Mouse (Mus musculus) liver, embryonic 15.5 days (tissue): ENCODE results near the gene Apbb2. TPM values are rescaled to one million over a fixed set of nuclear protein-coding genes. Genes with fewer than 3 reads are reported as not detected.

Experiments used
- ATAC-seq: fragments of 200-750 bp; cut with Nextera tagmentation; 2 replicates; pipeline ENCODE4 v1.8.0; 2017; ENCODE audit warnings: moderate number of reproducible peaks, mild to moderate bottlenecking, moderate library complexity; ENCODE audit not compliant: insufficient read depth
- H3K27ac ChIP-seq: fragments of 300-500 bp; sonication (generic); replicated peaks from 2 replicates; pipeline ENCODE4 v1.5.1; 2015; ENCODE audit warnings: mild to moderate bottlenecking, inconsistent platforms
- H3K27me3 ChIP-seq: fragments of 300-500 bp; sonication (generic); 2 replicates; pipeline ENCODE4 v1.6.1; 2015; ENCODE audit warnings: mild to moderate bottlenecking, inconsistent platforms
- H3K36me3 ChIP-seq: fragments of 300-500 bp; sonication (generic); replicated peaks from 2 replicates; pipeline ENCODE4 v1.6.1; 2015; ENCODE audit warnings: moderate library complexity, mild to moderate bottlenecking, inconsistent platforms
- H3K4me1 ChIP-seq: fragments of 300-500 bp; sonication (generic); replicated peaks from 2 replicates; pipeline ENCODE4 v1.6.1; 2015; ENCODE audit warnings: inconsistent platforms
- H3K4me2 ChIP-seq: fragments of 300-500 bp; sonication (generic); 2 replicates; pipeline ENCODE4 v1.6.1; 2015; ENCODE audit warnings: moderate library complexity, mild to moderate bottlenecking, inconsistent platforms
- H3K4me3 ChIP-seq: fragments of 300-500 bp; sonication (generic); replicated peaks from 2 replicates; pipeline ENCODE4 v1.5.1; 2015; ENCODE audit warnings: mild to moderate bottlenecking, inconsistent platforms
- H3K9ac ChIP-seq: fragments of 300-500 bp; sonication (generic); 2 replicates; pipeline ENCODE4 v1.6.1; 2015; ENCODE audit warnings: moderate library complexity, mild to moderate bottlenecking, inconsistent platforms
- H3K9me3 ChIP-seq: fragments of 300-500 bp; sonication (generic); replicated peaks from 2 replicates; pipeline ENCODE4 v1.6.1; 2016; ENCODE audit warnings: inconsistent platforms
- WGBS: fragments of 180-500 bp; shearing (Covaris S2); methylation state at CpG from one replicate; pipeline ENCODE4 v1.1.7; 2015; ENCODE audit warnings: mixed read lengths; ENCODE audit not compliant: insufficient replicate concordance; 5-methylcytosine and 5-hydroxymethylcytosine counted together
- polyA plus RNA-seq: library from polyadenylated mRNA; unstranded; fragments of >200 nt; fragmentation: Nextera tagmentation; extraction: Ambion mirVana; gene quantifications from 2 replicates; pipeline ENCODE4 v1.2.1, GENCODE M21; 2015

The Apbb2 gene
- polyA plus RNA-seq, 1 experiment from 2014 or later = 4.8 TPM

GRCm38 (mm10) chr5:66533711-66534425 lies 84.7 kb downstream of the Apbb2 start:
- no peaks in the 10 kb centered on the region for H3K9me3 ChIP-seq
- 82% methylated on average over 14 of the region's 14 CpGs for WGBS
- no peaks in the 10 kb centered on the region for H3K27me3 ChIP-seq
- no peak overlapping the region for H3K9ac ChIP-seq
- no peak overlapping the region for H3K4me3 ChIP-seq
- H3K36me3 ChIP-seq = no peaks in the 10 kb centered on the region
- H3K27ac ChIP-seq = no peak overlapping the region
- H3K4me2 ChIP-seq = no peak overlapping the region
- peaks cover 12% of the 10 kb centered on the region for H3K4me1 ChIP-seq
- no peak for ATAC-seq

GRCm38 (mm10) chr5:66532827-66533226 lies 85.8 kb downstream of the Apbb2 start:
- 67% methylated on average over 6 of the region's 6 CpGs for whole genome bisulfite sequencing
- ATAC-seq = no peak

GRCm38 (mm10) chr5:66530361-66530760 lies 88.2 kb downstream of the Apbb2 start:
- H3K27me3 ChIP-seq = peaks cover 6% of the 10 kb centered on the region; the same call in 1 of the 2 replicates
- no peak overlapping the region for H3K4me2 ChIP-seq
- H3K4me3 ChIP-seq = no peak overlapping the region
- ATAC-seq = no peak
- no peak overlapping the region for H3K27ac ChIP-seq
- no peaks in the 10 kb centered on the region for H3K36me3 ChIP-seq
- WGBS = 71% methylated on average over 4 of the region's 4 CpGs
- no peak overlapping the region for H3K9ac ChIP-seq
- H3K9me3 ChIP-seq = no peaks in the 10 kb centered on the region
- H3K4me1 ChIP-seq = peaks cover 9% of the 10 kb centered on the region

More at GRCm38 (mm10) chr5:66532827-66533226, 85.8 kb downstream of the Apbb2 start:
- Histone ChIP-seq H3K4me1 (peaks cover 12% of the 10 kb centered on the region), H3K4me2 (no peak overlapping the region), H3K36me3 (no peaks in the 10 kb centered on the region), H3K4me3 (no peak overlapping the region), H3K27me3 (no peaks in the 10 kb centered on the region), H3K9me3 (no peaks in the 10 kb centered on the region), H3K27ac (no peak overlapping the region), H3K9ac (no peak overlapping the region)

GRCm38 (mm10) chr5:66529631-66530030 lies 89.0 kb downstream of the Apbb2 start:
- no peaks in the 10 kb centered on the region for H3K36me3 ChIP-seq
- H3K4me2 ChIP-seq = no peak overlapping the region
- H3K9ac ChIP-seq = no peak overlapping the region
- peaks cover 2% of the 10 kb centered on the region; the same call in 1 of the 2 replicates for H3K4me1 ChIP-seq
- no peak for ATAC-seq
- no peaks in the 10 kb centered on the region for H3K9me3 ChIP-seq
- H3K4me3 ChIP-seq = no peak overlapping the region
- peaks cover 6% of the 10 kb centered on the region; the same call in 1 of the 2 replicates for H3K27me3 ChIP-seq
- 53% methylated on average over 7 of the region's 7 CpGs for WGBS
- H3K27ac ChIP-seq = no peak overlapping the region

DNA sequence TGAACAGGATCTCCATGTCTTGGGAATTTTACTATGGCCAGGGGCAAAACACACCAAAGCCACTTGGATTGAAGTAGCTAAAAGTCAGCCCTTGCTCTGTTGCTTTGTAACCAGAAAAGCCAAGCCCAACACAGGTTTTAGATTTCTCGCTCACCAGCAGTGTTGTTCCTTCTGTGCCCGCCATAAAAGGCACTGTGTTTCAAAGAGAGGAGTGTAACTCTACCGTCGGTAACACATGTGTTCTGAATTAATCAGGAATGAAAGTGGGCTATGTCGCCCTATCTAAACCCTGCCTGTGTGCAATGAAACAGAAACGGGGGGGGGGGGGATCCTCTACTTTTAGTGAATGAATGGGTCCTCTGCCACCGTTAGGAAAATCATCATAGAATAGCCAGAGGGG lies 90.0 kb downstream of the Apbb2 start:
- no peaks in the 10 kb centered on the region for H3K36me3 ChIP-seq
- H3K4me3 ChIP-seq = no peak overlapping the region
- ATAC-seq = no peak
- no peak overlapping the region for H3K4me2 ChIP-seq
- no peaks in the 10 kb centered on the region for H3K4me1 ChIP-seq
- no peak overlapping the region for H3K9ac ChIP-seq
- peaks cover 6% of the 10 kb centered on the region for H3K27me3 ChIP-seq
- H3K27ac ChIP-seq = no peak overlapping the region
- WGBS = 48% methylated on average over 7 of the region's 7 CpGs
- H3K9me3 ChIP-seq = no peaks in the 10 kb centered on the region

DNA sequence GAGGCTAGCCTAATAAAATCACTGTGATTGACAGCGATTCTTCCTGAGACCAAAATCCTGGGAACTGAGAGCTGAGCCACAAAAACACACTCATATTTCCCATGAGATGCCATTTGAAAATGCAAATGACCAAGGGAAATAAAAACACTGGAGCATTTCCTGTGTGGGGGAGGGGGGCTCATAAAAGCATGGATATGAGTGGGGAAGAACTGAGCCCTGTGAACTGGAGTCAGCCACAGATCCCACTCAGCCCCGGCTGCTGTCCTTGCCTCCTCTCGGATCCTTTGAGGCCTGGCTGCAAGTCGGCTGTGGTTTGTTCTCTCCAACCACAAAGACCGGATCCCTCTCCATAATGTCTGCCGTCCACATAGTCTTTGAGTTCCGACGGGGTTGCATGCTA lies 91.5 kb downstream of the Apbb2 start:
- no peak overlapping the region for H3K9ac ChIP-seq
- no peaks in the 10 kb centered on the region for H3K9me3 ChIP-seq
- 18% methylated on average over 8 of the region's 8 CpGs for WGBS
- peaks cover 6% of the 10 kb centered on the region for H3K27me3 ChIP-seq
- H3K27ac ChIP-seq = no peak overlapping the region
- H3K4me1 ChIP-seq = no peaks in the 10 kb centered on the region
- no peak overlapping the region for H3K4me3 ChIP-seq
- H3K4me2 ChIP-seq = no peak overlapping the region
- ATAC-seq = no peak
- no peaks in the 10 kb centered on the region for H3K36me3 ChIP-seq

GRCm38 (mm10) chr5:66525002-66525401 lies 93.6 kb downstream of the Apbb2 start:
- Histone ChIP-seq H3K9ac (no peak overlapping the region), H3K4me1 (no peaks in the 10 kb centered on the region), H3K27ac (no peak overlapping the region), H3K4me2 (no peak overlapping the region), H3K36me3 (no peaks in the 10 kb centered on the region), H3K4me3 (no peak overlapping the region), H3K27me3 (peaks cover 6% of the 10 kb centered on the region), H3K9me3 (no peaks in the 10 kb centered on the region)
- no peak for ATAC-seq
- 49% methylated on average over 4 of the region's 4 CpGs for WGBS

GRCm38 (mm10) chr5:66523681-66524503 lies 94.7 kb downstream of the Apbb2 start:
- no peak for ATAC-seq
- peaks cover 6% of the 10 kb centered on the region for H3K27me3 ChIP-seq
- H3K9ac ChIP-seq = no peak overlapping the region
- no peak overlapping the region for H3K27ac ChIP-seq
- H3K4me2 ChIP-seq = no peak overlapping the region
- H3K36me3 ChIP-seq = no peaks in the 10 kb centered on the region
- no peaks in the 10 kb centered on the region for H3K9me3 ChIP-seq
- H3K4me1 ChIP-seq = no peaks in the 10 kb centered on the region
- no peak overlapping the region for H3K4me3 ChIP-seq
- WGBS = 21% methylated on average over 16 of the region's 16 CpGs

DNA sequence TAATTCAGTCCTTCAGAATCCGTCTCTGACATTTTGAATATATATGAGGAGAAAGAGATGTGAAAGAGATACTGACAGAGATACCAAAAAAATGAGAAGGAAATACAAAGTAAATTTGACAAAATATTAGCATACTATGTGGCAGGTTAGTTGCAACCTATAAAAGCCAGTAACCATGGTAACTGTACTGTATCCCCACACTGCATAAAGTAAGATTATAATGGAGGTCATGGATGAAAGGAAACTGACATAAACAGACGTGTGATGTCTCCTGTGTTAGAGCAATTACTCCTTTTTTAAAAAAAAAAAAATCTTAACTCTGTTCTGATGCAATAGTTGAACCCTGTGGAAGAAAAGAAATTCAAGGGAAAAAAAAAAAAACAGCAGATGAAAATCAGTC lies 97.3 kb downstream of the Apbb2 start:
- 43% methylated on average over 2 of the region's 2 CpGs for WGBS
- Histone ChIP-seq H3K27ac (no peak overlapping the region), H3K36me3 (no peaks in the 10 kb centered on the region), H3K27me3 (no peaks in the 10 kb centered on the region; the same call in 1 of the 2 replicates), H3K4me3 (no peak overlapping the region), H3K9me3 (no peaks in the 10 kb centered on the region), H3K9ac (no peak overlapping the region), H3K4me1 (0 out of 2 replicates have a peak, but pooled peaks cover 4% of the 10 kb centered on the region), H3K4me2 (no peak overlapping the region)
- ATAC-seq = no peak

GRCm38 (mm10) chr5:66519511-66519910 lies 99.1 kb downstream of the Apbb2 start:
- no peak overlapping the region for H3K27ac ChIP-seq
- no peak overlapping the region for H3K9ac ChIP-seq
- no peaks in the 10 kb centered on the region for H3K9me3 ChIP-seq
- no peak overlapping the region for H3K4me3 ChIP-seq
- no peak for ATAC-seq
- 0 out of 2 replicates have a peak, but pooled peaks cover 4% of the 10 kb centered on the region for H3K4me1 ChIP-seq
- H3K4me2 ChIP-seq = no peak overlapping the region
- 46% methylated on average over 5 of the region's 5 CpGs for WGBS
- H3K27me3 ChIP-seq = no peaks in the 10 kb centered on the region; the same call in 1 of the 2 replicates
- no peaks in the 10 kb centered on the region for H3K36me3 ChIP-seq

GRCm38 (mm10) chr5:66518411-66519006 lies 100.1 kb downstream of the Apbb2 start:
- H3K36me3 ChIP-seq = no peaks in the 10 kb centered on the region
- no peak overlapping the region for H3K27ac ChIP-seq
- ATAC-seq = no peak
- H3K9me3 ChIP-seq = no peaks in the 10 kb centered on the region
- 0 out of 2 replicates have a peak, but pooled peaks cover 4% of the 10 kb centered on the region for H3K4me1 ChIP-seq
- H3K9ac ChIP-seq = no peak overlapping the region
- H3K27me3 ChIP-seq = no peaks in the 10 kb centered on the region; the same call in 1 of the 2 replicates
- 30% methylated on average over 14 of the region's 14 CpGs for WGBS
- H3K4me2 ChIP-seq = no peak overlapping the region
- no peak overlapping the region for H3K4me3 ChIP-seq
